Mouse (Mus musculus): ENCODE results near the gene Sema3b. TPM values are rescaled to one million over a fixed set of nuclear protein-coding genes. Genes with fewer than 3 reads are reported as not detected.

The Sema3b gene
- total RNA-seq (2015; ENCODE audit: low replicate concordance) (not detected in 2 replicates), total RNA-seq (2017; ENCODE audit: low replicate concordance) (not detected in 2 replicates)

DNA sequence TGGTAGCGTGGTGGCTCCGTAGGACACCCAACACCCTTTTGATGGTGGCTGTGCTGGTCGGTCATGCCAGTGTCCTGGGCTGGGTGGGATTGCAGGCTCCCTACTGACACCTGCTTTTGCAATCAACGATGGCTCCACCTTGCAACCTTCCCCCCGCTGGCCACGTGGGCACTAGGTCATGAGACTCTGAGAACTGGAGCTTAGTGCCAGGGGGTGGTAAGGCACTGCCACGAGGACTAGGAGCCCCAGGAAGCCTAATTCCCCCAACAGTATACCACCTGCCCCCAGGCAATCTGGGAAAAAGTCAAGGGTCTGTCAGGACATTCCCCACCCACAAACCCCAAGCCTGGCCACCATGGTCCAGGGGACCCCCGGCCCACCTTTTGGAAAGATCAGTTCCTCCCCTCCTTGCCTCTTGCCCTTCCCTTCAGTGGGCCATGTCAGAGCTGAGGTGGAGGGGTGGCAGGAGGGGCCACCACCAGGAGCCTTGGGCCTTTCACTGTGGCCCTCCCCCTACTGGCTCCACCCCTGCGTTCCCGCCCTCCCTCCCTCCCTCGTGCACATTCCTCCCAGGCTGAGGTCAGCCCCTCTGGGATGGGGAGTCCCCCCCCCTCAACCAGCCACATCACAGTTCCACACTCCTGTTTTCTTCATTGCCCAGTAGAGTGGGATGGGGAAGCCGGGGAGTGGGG, at the start of gene Sema3b:
Gene Sema3b, minus strand, starts transcription at position 489 of the 692 bp plus-strand sequence.
- no peak for ATAC-seq (replicated peaks; ENCODE audit: low FRiP score, poor library complexity, severe bottlenecking)

DNA sequence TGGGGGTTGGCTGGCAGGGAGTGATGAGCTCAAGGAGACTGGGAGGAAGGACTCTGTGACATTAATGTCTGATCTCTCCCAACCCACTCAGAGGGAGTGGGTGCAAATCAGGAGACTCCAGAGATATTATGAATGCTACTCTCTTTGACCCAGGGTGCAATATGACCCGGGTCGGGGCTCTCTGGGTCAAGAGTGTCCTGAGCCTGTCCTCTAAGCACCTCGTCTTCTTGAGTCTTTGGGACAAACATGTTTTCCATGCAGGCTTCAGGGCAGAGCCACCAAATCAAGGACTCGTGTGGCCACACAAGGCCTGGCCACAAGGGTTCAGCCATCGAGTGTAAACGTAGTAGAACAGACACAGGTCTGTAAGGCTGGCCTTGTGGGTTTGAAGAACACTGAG, 49.1 kb upstream of the Sema3b start:
- ATAC-seq (replicated peaks; ENCODE audit: low FRiP score, poor library complexity, severe bottlenecking): no peak

DNA sequence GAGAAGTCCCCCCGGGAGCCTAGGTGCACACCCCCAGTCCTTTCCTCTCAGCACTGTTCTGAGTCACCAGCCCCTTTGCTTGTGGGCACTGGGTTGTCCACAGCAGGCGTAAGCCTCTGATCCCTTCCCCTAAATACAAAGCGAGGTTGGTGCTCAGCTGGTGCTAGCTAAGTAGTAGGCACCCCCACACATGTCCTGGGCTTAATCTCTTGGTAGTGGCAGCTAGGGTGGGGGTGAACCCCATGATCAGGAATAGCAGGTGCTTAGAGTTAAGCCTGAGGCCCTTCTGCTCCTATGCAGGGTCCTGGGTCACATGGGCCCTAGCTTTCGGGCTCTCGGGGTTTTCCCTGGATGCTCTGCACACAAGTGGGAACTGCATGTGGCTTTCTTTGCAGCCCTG, 48.1 kb upstream of the Sema3b start:
- no peak for ATAC-seq (replicated peaks; ENCODE audit: low FRiP score, poor library complexity, severe bottlenecking)

DNA sequence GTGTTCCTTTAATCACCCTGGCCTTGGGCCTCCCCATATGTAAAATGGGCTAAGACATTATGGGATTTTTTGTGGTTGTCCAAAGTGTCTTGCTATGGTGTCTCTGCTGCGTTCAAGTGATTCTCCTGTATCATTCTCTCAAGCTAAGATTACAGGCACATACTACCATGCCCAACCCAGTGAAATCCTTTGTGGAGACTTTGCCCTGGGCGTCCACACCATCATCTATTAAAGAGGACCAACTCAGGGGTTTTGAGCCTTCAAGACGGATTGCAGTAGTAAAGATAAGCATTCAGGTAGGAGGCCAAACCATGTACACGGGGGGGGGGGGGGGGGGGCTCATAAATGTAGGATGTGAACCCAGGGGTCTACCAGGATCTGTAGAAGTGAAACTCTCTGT, 45.6 kb upstream of the Sema3b start:
- no peak for ATAC-seq (replicated peaks; ENCODE audit: low FRiP score, poor library complexity, severe bottlenecking)

DNA sequence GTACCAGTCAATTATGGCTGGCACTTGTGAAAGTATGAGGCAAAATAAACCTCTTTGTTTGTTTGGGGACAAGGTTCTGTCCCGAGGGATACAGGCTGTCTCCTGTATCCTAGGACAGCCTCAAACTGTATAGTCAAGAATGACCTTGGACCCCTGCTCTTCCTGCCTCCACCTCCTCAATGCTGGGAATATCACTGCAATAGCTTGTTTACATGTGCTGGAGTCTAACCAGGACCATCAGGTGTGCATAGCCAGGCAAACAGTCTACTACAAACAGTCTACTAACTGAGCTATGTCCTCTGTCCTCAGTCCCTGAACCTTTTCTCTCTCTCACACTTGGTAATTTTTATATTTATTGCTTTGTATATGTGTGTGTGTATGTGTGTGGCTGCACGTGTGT, 44.4 kb upstream of the Sema3b start:
- ATAC-seq (replicated peaks; ENCODE audit: low FRiP score, poor library complexity, severe bottlenecking): no peak

DNA sequence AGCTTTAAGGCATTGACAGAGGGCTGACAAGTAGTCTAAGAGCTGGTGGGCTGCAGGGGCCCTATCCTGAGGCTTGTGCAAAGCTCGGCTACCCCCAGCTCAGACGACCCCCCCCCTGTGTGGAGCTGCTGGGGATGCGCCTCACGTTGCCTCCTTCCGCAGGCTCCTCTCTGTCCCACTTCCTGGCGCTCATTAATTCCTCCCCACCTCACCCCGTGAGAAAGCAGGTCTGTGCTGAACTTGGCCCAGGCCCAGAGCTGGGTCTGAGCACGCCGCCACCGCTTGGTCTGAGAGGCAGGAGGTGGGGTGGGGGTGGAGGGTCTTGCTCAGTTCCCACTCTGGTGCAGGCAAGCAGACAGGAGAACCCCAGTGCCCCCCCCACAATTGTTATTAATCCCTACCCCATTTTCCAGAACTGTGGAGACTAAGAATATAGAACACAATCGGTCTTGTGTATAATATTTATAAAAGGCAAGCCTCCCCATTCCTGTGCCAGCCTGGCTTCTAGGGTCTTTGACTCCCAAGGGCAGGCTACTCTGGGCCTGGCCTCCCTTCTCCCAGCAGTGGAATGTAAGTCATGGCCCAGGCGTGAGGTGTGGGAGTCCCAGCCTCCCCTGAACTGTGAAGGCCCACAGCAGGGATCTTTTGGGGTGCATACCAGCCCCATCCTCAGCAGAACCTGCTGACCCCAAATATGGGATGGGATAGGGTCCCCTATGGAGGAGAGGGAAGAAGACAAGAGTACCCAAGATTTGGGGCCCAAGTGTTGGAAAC, 41.9 kb upstream of the Sema3b start:
- ATAC-seq (replicated peaks; ENCODE audit: low FRiP score, poor library complexity, severe bottlenecking): 0 out of 2 replicates have a peak, but pooled peaks have one; percentile 32

DNA sequence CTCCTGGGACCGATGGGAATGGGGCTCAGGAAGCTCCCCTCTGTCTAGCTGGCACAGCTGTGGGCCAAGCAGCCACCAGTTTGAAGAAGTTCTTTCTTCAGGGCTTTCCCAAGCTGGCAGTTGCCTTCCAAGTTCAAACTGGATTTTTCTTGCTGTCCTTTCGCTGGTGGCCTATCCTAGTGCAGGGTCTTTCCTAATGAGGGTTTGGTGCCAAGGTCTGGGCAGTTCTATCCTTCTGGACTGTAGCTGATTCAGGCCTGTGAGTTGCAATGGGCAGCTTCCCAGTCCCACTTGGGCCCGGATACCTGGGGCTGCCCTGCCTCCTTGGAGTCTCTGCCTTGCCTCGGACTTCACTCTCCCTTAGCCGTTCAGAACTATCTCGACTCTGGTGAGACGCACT, 41.2 kb upstream of the Sema3b start:
- no peak for ATAC-seq (replicated peaks; ENCODE audit: low FRiP score, poor library complexity, severe bottlenecking)

DNA sequence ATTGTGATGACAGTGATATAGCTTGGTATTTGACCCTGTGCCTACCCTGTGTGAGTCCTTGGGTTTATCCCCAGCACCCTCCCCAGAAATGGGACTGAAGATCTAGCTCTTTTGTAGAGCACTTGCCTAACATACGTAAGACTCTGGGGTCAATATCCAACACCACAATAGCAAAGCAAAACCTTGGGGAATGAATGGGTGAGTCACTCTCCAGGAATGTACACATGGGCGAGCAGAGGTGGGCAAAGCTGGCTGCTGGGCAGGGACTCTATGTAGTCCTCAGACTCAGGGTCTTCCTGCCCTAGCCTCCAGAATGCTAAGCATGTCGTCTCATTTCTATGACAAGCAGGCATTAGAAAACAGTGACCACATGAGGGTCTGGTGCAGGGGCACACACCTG, 39.7 kb upstream of the Sema3b start:
- ATAC-seq (replicated peaks; ENCODE audit: low FRiP score, poor library complexity, severe bottlenecking): no peak

DNA sequence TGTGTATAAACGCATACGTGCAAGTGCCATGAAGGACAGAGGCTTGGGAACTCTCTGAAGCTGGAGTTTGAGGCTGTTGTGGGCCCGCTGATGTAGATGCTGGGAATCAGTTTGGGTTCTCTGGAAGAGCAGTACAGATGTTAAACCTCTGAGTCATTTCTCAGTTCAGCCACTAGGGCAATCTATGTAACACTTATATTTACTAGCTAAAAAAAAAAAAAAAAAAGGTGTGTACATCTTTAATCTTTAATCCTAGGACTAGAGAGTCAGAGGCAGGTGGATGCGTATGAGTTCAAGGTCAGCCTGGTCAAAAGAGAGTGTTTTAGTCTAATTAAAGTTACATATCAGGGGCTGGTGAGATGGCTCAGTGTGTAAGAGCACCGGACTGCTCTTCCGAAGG, 37.9 kb upstream of the Sema3b start:
- no peak for ATAC-seq (replicated peaks; ENCODE audit: low FRiP score, poor library complexity, severe bottlenecking)

DNA sequence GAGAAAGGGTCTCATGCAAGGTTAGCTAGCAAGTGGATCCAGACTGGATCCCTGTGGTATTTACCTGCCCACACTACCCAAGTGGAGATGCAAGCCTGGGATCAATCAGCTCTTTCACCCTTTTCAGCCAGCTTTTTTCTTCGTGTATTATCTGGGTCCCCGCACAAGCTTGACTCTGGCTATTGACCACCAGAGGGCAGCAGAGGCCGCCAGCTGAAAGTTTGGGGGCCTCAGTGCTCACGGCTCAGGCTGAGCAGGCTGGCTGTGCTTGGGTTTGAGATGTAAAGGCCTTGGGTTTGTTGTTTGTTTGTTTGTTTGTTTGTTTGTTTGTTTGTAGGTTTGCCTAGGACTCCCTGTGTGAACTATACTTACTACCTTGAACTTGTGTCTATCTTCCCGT, 36.5 kb upstream of the Sema3b start:
- peak; percentile 73 for ATAC-seq (replicated peaks; ENCODE audit: low FRiP score, poor library complexity, severe bottlenecking)

DNA sequence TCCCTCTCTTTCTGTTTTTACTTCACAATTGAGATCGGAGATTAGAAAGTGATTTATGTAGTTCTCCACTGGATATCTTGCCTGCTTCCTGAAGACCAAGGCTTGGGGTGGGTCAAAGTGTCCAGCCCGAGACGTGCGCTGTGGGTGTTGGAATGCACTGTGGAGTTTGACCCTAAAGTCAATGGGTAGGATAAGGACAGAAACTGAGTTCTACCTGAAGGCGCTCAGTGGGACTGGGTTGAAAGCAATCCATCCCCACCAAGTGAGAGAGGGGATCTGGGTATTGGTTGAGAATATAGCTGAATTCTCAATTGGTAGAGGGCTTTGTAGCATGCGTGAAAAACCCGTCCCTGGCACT, 36.1 kb upstream of the Sema3b start:
- ATAC-seq (replicated peaks; ENCODE audit: low FRiP score, poor library complexity, severe bottlenecking): no peak

DNA sequence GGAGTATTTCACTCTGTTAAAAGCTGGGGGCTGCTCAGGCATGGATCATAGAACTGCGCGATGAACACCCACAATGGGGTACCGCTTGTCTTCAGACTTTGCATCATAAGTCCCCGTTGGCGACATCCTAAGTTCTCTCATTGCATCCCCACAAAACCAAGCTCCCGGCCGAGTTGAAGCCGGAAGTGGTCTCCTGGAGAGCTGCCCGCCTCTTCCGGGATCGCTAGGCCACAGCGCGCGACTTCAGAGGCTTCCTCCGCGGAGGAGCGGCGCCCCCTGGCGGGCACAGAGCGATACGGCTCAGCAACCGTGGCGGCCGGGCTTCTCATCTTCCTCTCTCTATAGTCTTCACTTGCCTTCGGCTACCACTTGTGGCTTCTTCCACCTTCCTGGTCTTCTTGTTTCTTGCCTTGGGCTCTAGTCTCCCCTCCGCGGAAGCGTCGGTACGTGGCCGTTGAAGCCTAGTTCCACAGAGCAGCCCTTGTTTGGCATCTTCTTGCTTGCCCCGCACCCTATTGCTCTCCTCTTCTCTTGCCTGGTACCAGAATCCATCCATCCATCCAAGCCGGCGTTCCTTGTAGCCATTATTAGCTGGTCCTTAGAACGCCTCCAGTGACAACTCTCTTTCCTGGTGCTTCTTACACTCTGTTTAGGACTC, 35.6 kb upstream of the Sema3b start:
- peak; percentile 94 for ATAC-seq (replicated peaks; ENCODE audit: low FRiP score, poor library complexity, severe bottlenecking)

DNA sequence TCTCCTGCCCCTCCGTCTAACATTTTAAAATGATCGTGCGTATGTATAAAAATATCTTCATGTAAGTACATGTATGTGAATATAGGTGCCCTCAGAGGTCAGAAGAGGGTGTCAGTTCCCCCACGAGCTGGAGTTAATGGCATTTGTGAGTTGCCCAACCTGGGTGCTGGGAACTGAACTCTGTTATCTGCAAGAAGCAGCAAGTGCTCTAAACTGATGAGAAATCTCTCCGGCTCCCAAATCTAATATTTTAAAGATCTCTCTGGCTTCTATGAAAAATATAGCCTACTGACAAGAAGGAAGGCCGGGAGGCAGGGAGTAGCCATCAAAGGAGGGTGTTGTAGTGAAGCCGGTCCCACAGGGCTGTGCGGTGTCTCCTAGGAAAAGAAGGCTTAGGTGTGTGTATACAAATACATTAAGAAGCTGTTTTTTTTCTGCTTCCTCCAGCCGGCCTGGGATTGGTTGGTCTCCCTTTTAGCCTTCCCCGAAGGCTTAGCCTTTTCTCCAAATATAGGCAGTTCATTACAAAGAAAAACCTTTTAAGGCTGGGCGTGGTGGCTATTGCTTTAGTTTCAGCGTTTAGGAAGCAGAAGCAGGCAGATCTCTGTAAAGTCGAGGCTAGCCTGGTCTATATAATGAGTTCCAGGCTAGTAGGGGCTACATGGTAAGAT, 34.6 kb upstream of the Sema3b start:
- ATAC-seq (replicated peaks; ENCODE audit: low FRiP score, poor library complexity, severe bottlenecking): no peak

DNA sequence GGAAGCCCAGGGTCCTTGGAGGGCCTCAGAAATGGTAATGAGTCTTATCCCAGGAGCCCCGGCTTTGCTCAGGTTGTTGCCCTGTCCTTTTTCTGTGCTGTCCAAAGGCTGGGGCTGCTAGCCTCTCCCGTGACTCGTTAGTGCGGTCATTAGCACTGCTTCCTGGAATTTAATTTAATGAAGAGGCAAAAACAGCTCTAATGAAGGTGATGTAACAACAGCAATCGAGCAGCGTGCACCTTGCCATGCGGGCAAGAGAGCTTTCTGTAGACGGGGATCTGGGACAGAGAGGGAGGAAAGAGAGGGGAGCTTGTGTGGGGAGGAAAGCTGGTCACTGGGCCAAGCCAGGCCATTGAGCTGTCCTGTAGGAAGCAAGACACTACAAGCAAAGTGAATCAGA, 32.6 kb upstream of the Sema3b start:
- no peak for ATAC-seq (replicated peaks; ENCODE audit: low FRiP score, poor library complexity, severe bottlenecking)

DNA sequence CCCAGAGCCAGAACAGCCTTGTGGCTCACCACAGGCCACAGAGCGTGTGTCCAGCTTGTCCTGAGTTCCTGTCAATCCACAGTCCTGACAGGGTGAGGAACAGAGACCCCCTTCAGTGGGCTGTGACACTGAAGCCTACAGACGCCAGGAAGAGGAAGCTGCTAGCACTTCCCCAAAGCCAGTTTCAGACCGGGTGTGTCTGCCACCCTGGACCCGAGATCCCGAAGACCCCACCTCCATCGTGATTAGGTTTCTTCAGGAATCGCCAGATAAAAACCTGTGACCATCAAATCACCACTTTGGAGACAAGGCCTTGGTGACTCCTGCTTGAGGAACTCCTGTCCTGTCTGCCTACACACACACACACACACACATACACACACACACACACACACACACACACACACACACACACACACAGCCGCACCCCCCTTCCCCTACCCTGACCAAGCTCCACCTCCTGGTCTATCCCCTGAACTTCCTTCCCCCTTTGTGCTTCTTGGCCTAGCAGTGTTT, 31.3 kb upstream of the Sema3b start:
- no peak for ATAC-seq (replicated peaks; ENCODE audit: low FRiP score, poor library complexity, severe bottlenecking)

DNA sequence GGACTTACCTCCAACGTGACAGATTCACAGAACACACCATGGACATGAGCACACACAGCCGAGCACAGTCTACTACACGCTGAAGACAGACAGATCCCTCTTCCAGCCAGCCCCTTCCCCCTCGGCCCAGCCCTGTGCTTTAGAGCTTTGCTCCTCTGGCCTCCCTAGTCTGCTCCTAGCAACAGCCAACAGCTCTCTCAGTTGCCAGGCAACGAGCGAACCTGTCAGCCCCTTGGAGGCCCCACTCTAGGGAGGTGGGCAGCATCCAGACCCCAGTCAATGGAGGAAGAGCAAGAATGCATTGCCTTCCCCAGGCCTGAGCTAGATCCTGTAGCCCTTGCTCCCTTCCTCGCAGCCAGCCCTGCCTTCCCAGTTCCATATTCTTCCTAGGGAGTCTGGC, 28.0 kb upstream of the Sema3b start:
- no peak for ATAC-seq (replicated peaks; ENCODE audit: low FRiP score, poor library complexity, severe bottlenecking)

DNA sequence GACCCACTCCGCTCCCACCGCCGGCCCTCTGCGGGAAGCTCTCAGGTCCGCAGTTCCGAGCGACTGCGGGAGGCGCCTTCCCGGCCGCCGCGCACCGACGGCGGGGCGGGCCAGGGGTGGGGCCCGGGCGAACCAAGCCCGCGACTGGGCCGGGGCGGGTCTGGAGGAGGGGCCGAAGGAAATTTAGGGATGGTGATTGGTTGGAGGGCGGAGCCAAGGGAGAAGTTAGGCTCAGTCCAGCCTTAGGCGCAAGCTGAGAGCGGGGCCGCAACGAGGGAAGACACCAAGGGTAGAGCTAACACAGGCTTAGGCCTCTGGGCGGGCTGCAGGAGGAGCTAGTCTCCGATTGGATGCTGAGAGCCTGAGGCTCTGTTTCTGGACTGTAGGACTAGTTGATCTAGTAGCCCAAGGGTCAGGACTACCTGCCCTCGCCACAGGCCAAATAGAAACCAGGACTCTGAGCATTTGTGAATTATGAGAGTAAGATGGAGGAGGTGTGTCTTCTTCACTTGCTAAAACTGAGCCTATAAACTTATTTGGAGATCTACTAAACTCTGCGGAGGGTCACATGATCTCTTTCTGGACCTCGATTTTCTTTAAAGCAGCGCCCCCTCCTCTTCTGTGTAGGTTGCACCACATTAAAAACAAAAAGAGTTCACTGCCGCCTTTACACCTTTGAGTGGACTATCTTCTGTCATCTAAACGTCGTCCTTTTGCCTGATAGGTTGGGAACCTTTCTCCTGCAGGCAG, 26.4 kb upstream of the Sema3b start, which contains the start of gene Gnai2:
Gene Gnai2, minus strand, starts transcription at position 89 of the 750 bp plus-strand sequence.
- peak; percentile 80 for ATAC-seq (replicated peaks; ENCODE audit: low FRiP score, poor library complexity, severe bottlenecking)

DNA sequence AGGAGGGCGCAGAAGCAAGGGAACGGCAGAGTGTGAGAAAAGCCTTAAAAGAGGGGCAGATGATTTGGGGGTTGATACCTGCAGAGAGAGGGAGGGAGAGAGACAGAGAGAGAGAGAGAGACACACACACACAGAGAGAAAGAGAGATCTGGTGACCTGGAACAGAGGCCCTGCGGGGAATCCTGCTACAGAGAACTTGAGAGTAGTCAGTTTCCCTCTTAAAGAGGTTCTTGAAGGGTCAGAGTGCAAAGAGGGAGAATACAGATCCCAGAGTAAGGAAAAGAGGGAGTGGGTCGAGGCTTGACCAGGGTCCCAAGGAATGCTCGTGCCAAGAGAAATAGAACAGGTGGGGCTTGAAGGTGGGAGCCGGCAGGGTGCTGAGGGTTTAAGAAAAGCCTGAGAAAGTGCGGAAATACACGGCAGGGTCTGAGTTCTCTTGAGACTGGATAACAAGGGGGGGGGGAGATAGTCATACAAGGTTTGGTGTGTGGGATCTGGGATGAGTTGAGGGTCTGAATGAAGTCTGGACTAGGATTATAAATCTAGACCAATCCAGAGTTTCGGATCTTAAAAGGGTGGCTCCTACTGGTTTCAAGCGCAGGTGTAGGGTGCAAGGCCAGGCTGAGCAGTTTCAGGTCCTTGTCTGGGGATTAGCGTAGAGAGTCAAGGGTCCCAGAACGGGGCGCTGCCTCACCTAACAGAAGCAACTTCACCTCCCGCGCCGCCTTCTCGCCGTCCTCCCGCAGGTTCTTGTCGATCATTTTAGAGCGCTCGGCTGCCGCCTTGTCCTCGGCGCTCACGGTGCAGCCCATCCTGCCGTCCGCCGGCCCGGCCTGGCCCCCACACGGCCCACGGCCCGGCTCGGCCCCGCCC, 25.6 kb upstream of the Sema3b start:
- no peak for ATAC-seq (replicated peaks; ENCODE audit: low FRiP score, poor library complexity, severe bottlenecking)

All from erythroblast, adult 5-6 weeks (primary cell).